Mouse (Mus musculus): Measurements from ENCODE around the gene Zbed4. TPM values are rescaled to one million over a fixed set of nuclear protein-coding genes. Genes with fewer than 3 reads are reported as not detected.

Gene Zbed4
- polyA plus RNA-seq, 1 experiment from 2014 or later: 18.4 TPM

DNA sequence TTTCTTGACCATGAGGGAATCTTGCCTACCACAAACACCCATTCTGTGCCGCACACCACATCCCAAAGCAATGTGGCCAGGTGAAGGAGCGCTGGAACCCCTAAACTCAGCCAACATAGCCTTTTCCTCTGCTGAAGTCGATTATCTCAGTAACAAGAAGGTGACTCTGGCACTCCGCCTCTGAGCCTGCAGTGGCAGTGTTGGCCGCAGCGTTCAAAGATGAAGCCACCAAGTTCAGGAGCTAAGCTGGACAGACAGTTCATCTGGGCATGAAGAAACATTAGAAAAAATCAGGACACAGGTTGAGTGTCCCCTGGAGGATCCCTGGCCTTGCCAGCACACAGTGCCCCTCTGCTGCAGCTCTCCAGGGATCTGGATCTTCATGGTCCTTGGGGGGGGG lies 76.0 kb downstream of the Zbed4 start:
- DNase-seq (ENCODE audit: low spot score) (no peak), ATAC-seq (ENCODE audit: low FRiP score) (no peak)
- no peak overlapping the region for H3K9ac ChIP-seq
- peaks cover 50% of the 10 kb centered on the region for H3K36me3 ChIP-seq (replicated peaks; ENCODE audit: control insufficient read depth, insufficient read depth)
- no peak overlapping the region for H3K4me3 ChIP-seq (replicated peaks; ENCODE audit: low read length)
- no peaks in the 10 kb centered on the region for H3K4me1 ChIP-seq (replicated peaks; ENCODE audit: control insufficient read depth, insufficient read depth, low read length)
- H3K27me3 ChIP-seq (ENCODE audit: control insufficient read depth, insufficient read depth, low read length): no peaks in the 10 kb centered on the region
- 93% methylated on average over 6 of the region's 6 CpGs for WGBS
- H3K4me2 ChIP-seq (replicated peaks): no peak overlapping the region
- H3K27ac ChIP-seq: no peak overlapping the region
- H3K9me3 ChIP-seq (ENCODE audit: control insufficient read depth, low read length): no peaks in the 10 kb centered on the region

DNA sequence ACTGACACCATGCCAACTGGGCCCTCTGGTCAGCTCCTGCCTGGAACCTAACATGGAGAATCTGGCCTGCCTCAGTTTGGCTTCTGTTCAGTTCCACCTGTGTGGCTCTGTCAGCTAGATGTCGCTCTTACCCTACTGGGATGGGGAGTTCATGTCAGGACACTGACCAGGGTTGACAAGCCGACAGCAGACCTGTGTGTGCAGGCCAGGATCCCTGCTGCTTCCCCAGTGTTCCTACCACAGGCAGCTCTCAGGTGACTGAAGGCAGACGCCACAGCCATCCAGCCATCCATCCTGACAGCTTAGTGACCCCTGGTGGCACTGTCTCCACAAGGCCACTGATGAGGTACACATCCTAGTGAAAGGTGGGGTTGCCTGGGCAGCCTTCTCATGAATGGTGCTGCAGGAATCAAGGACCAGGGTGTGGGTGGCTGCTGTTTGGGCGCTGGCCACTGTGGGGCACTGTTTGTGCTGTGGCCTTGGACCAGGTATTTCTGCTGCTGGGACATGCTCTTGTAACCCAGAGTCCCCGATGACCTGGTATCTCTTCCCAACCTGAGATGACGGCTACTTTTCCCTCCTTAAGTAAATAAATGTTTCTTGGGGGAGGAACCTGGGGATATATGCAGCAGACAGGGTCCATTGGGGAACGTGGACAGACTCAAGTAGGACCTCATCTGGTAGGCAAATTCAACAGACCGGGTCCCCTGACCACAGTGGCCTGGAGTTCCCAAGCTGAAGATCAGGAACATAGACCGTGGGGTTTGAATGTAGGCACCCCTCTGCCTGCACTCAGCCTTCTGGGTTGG lies 76.7 kb downstream of the Zbed4 start:
- no peaks in the 10 kb centered on the region for H3K4me1 ChIP-seq (replicated peaks; ENCODE audit: control insufficient read depth, insufficient read depth, low read length)
- no peak overlapping the region for H3K27ac ChIP-seq
- peaks cover 43% of the 10 kb centered on the region for H3K36me3 ChIP-seq (replicated peaks; ENCODE audit: control insufficient read depth, insufficient read depth)
- DNase-seq (ENCODE audit: low spot score): peak; percentile 51
- H3K9me3 ChIP-seq (ENCODE audit: control insufficient read depth, low read length): no peaks in the 10 kb centered on the region
- ATAC-seq (ENCODE audit: low FRiP score): peak; percentile 16; the same call in 1 of the 2 replicates
- H3K4me3 ChIP-seq (replicated peaks; ENCODE audit: low read length): no peak overlapping the region
- H3K9ac ChIP-seq: no peak overlapping the region
- H3K4me2 ChIP-seq (replicated peaks): no peak overlapping the region
- 28% methylated on average over 9 of the region's 9 CpGs for WGBS
- H3K27me3 ChIP-seq (ENCODE audit: control insufficient read depth, insufficient read depth, low read length): no peaks in the 10 kb centered on the region

DNA sequence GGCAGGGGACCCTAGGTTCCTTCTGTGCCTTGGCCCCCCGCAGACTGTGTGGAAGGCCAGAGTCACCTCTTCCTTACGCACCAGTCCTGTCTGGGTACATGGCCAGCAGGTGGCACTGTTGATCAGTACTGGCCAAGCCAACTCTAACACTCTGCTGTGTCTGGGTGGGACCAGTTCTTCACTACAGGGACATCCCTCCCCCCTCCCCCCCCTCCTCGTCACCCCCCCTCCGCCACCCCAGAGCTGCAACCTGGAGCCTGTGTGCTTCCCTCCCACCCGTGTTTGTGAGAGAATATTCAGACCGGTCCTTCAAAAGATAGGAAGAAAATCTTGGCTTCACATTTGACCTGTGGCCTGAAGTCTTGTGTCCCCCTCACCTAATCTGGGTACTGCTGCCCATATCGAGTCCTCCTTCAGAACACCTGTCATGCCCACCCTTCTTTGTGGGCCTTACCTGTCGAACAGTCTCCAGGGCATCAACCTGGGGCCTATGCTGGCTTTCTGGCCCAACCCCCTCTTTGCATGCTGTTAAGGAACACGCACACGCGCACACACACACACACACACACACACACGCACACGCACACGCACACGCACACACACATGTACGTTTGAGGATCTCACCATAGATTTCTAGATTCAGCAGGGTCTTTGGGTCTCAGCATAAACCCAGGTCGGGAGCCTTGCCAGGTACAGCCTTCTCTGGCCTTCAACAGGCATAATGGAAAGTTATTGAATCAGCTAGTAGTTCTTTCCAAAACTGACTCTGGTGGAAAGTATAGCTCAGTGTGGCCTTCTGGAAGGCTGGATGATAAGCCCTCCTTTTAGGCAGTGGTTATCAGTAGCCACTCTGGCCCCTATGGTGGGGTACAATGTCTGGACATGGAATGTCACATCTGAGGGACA lies 77.6 kb downstream of the Zbed4 start:
- H3K36me3 ChIP-seq (replicated peaks; ENCODE audit: control insufficient read depth, insufficient read depth): peaks cover 34% of the 10 kb centered on the region
- no peaks in the 10 kb centered on the region for H3K27me3 ChIP-seq (ENCODE audit: control insufficient read depth, insufficient read depth, low read length)
- ATAC-seq (ENCODE audit: low FRiP score) (peak; percentile 89), DNase-seq (ENCODE audit: low spot score) (peak; percentile 87)
- no peak overlapping the region for H3K4me3 ChIP-seq (replicated peaks; ENCODE audit: low read length)
- WGBS: 65% methylated on average over 15 of the region's 17 CpGs
- no peak overlapping the region for H3K4me2 ChIP-seq (replicated peaks)
- H3K9me3 ChIP-seq (ENCODE audit: control insufficient read depth, low read length): no peaks in the 10 kb centered on the region
- no peak overlapping the region for H3K9ac ChIP-seq
- H3K27ac ChIP-seq: no peak overlapping the region
- H3K4me1 ChIP-seq (replicated peaks; ENCODE audit: control insufficient read depth, insufficient read depth, low read length): no peaks in the 10 kb centered on the region

DNA sequence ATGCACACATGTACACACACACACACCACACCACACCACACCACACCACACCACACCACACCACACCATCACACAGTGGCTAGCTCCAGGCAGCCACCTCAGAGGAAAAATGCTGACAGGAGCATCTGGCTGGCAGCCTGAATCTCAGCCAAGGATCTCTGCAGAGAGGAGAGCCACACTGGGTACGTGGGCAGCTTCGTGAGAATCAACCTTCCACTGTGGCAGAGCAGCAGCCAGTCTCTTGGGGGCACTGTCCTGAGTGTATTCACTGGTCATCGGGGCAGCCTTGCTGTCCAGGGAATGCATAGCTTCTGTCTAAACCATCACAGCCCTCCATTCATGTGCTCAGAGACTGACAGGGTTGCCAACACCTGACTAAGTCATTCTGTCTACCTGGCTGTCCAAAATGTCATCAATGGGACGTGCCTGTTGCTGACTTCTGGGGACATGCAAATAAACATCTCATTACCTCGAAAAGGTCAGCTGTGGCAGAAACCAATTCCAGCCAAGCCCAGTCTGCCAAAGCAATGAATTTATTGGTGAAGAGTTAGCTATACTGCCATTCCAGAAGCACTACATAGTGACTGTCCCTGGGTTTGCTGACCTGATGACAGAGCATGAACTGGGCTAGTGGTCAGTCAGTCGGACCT lies 78.5 kb downstream of the Zbed4 start:
- ATAC-seq (ENCODE audit: low FRiP score): no peak
- Histone ChIP-seq H3K4me1 (replicated peaks; ENCODE audit: control insufficient read depth, insufficient read depth, low read length) (no peaks in the 10 kb centered on the region), H3K4me2 (replicated peaks) (no peak overlapping the region), H3K9ac (no peak overlapping the region), H3K4me3 (replicated peaks; ENCODE audit: low read length) (no peak overlapping the region), H3K27ac (no peak overlapping the region), H3K27me3 (ENCODE audit: control insufficient read depth, insufficient read depth, low read length) (no peaks in the 10 kb centered on the region), H3K9me3 (ENCODE audit: control insufficient read depth, low read length) (no peaks in the 10 kb centered on the region), H3K36me3 (replicated peaks; ENCODE audit: control insufficient read depth, insufficient read depth) (peaks cover 26% of the 10 kb centered on the region)
- 78% methylated on average over 6 of the region's 6 CpGs for WGBS
- no peak for DNase-seq (ENCODE audit: low spot score)

DNA sequence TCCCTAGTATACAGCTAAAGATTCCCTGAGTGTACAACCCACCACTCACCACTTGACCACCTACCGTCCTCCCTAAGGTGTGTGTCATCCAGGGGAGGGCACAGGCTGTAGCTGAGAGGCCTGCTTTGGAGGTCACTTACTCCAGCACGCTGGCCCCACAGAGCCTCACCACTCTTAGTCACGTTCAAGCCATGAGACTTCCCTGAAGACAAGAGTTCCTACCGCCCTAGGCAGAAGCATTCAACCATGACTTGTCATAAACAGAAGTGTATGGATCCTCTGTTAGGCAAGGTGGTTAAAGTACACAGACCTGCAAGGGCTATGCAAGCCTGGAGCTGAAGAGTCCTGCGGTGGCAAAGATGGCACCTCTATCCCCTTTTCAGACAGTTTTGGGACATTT lies 79.2 kb downstream of the Zbed4 start:
- no peak overlapping the region for H3K27ac ChIP-seq
- WGBS: 81% methylated on average over 5 of the region's 5 CpGs
- H3K4me1 ChIP-seq (replicated peaks; ENCODE audit: control insufficient read depth, insufficient read depth, low read length): no peaks in the 10 kb centered on the region
- no peaks in the 10 kb centered on the region for H3K27me3 ChIP-seq (ENCODE audit: control insufficient read depth, insufficient read depth, low read length)
- no peak for ATAC-seq (ENCODE audit: low FRiP score)
- no peak overlapping the region for H3K9ac ChIP-seq
- DNase-seq (ENCODE audit: low spot score): no peak
- H3K4me3 ChIP-seq (replicated peaks; ENCODE audit: low read length): no peak overlapping the region
- H3K9me3 ChIP-seq (ENCODE audit: control insufficient read depth, low read length): no peaks in the 10 kb centered on the region
- peaks cover 18% of the 10 kb centered on the region for H3K36me3 ChIP-seq (replicated peaks; ENCODE audit: control insufficient read depth, insufficient read depth)
- H3K4me2 ChIP-seq (replicated peaks): no peak overlapping the region

DNA sequence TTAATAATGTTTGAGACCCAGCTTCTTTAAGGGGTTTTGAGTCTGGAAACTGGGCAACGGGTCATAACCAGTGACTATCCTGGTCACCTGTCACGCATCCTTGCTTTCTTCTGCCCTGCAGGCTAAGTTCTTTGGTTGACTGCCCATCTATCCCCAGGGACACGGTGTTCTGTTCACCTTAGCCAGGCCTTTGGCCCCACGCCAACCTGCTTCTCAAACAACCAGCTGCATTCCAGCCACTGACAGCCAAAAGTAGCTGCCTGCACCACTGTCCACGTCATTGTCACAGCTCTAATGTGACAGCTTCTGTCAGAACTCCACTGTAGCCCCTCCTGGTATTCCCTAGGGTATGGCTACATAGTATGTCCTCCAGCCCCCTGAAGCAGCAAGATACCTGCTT lies 80.0 kb downstream of the Zbed4 start:
- Histone ChIP-seq H3K9me3 (ENCODE audit: control insufficient read depth, low read length) (no peaks in the 10 kb centered on the region), H3K27ac (no peak overlapping the region), H3K36me3 (replicated peaks; ENCODE audit: control insufficient read depth, insufficient read depth) (peaks cover 10% of the 10 kb centered on the region), H3K9ac (no peak overlapping the region), H3K27me3 (ENCODE audit: control insufficient read depth, insufficient read depth, low read length) (no peaks in the 10 kb centered on the region), H3K4me2 (replicated peaks) (no peak overlapping the region), H3K4me1 (replicated peaks; ENCODE audit: control insufficient read depth, insufficient read depth, low read length) (no peaks in the 10 kb centered on the region), H3K4me3 (replicated peaks; ENCODE audit: low read length) (no peak overlapping the region)
- DNase-seq (ENCODE audit: low spot score) (no peak), ATAC-seq (ENCODE audit: low FRiP score) (no peak)
- 56% methylated on average over 5 of the region's 5 CpGs for WGBS

DNA sequence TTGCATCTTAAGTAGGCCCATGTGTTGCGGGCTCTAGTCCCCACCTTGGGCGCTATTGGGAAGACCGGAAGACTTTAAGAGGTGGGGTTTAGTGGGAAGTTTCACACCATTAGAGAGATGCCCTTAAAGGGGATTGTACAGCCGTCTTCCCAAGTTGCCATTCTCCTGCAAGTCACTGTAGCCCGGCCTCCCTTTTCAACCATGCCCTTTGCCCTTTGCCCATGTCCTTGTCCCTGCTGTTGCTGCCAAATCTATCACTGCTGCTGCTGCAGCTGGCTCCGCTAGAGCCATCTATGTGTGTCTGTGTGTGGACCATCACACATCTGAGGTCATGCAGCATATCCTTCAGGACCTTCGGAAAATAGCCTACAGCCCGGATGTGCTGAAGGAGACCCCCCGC lies 81.1 kb downstream of the Zbed4 start:
- WGBS: 86% methylated on average over 9 of the region's 9 CpGs
- ATAC-seq (ENCODE audit: low FRiP score) (no peak), DNase-seq (ENCODE audit: low spot score) (no peak)
- Histone ChIP-seq H3K27me3 (ENCODE audit: control insufficient read depth, insufficient read depth, low read length) (no peaks in the 10 kb centered on the region), H3K9ac (no peak overlapping the region), H3K4me1 (replicated peaks; ENCODE audit: control insufficient read depth, insufficient read depth, low read length) (peaks cover 4% of the 10 kb centered on the region), H3K4me2 (replicated peaks) (no peak overlapping the region), H3K4me3 (replicated peaks; ENCODE audit: low read length) (no peak overlapping the region), H3K27ac (no peak overlapping the region), H3K9me3 (ENCODE audit: control insufficient read depth, low read length) (no peaks in the 10 kb centered on the region), H3K36me3 (replicated peaks; ENCODE audit: control insufficient read depth, insufficient read depth) (no peaks in the 10 kb centered on the region)
